Mouse (Mus musculus) macrophage (primary cell): ENCODE results near the gene Pih1d1. TPM values are rescaled to one million over a fixed set of nuclear protein-coding genes. Genes with fewer than 3 reads are reported as not detected.

Source experiments
- H3K27ac ChIP-seq: fragments of 350-480 bp; formaldehyde crosslinking; 2 replicates; pipeline ENCODE4 v1.9.0; 2021
- H3K36me3 ChIP-seq: fragments of 350-480 bp; formaldehyde crosslinking; 2 replicates; pipeline ENCODE4 v1.9.0; 2021; ENCODE audit errors: inconsistent target
- H3K4me3 ChIP-seq: fragments of 350-480 bp; formaldehyde crosslinking; 2 replicates; pipeline ENCODE4 v1.9.0; 2021; ENCODE audit errors: inconsistent target
- H3K79me2 ChIP-seq: fragments of 350-480 bp; formaldehyde crosslinking; 2 replicates; pipeline ENCODE4 v1.9.0; 2021; ENCODE audit errors: inconsistent target
- whole genome bisulfite sequencing: methylation state at CpG from one replicate; pipeline ENCODE4 v1.1.7; 2026; ENCODE audit warnings: inconsistent platforms; ENCODE audit not compliant: missing documents; 5-methylcytosine and 5-hydroxymethylcytosine counted together
- polyA plus RNA-seq: library from polyadenylated mRNA; stranded (reverse); fragments of 250-400 nt; gene quantifications from 3 replicates; pipeline ENCODE4 v1.2.4, GENCODE M21; 2018; ENCODE audit warnings: inconsistent platforms

Pih1d1 gene
- polyA plus RNA-seq, 1 experiment from 2014 or later: 75.8 TPM

DNA sequence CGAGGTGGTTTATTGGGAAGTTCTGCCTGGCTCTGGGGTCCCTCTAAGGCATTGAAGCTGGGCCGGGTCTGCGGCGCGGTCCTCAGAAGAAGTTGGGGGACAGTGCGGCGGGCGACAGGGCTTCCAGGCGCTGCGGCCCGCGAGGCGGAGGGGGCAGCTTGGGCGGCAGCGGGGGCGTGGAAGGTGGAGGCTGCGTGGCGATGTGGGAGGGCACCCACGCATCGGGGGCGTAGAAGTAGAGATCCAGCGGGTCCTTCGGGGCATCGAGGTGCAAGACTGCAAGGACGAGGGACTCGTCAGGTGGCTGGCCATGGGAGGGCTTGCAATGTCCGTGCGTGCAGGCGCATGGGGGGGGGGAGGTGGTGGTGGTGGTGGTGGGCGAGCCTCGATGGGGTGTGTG, 22.3 kb downstream of the Pih1d1 start:
- WGBS: 5% methylated on average over 30 of the region's 31 CpGs

DNA sequence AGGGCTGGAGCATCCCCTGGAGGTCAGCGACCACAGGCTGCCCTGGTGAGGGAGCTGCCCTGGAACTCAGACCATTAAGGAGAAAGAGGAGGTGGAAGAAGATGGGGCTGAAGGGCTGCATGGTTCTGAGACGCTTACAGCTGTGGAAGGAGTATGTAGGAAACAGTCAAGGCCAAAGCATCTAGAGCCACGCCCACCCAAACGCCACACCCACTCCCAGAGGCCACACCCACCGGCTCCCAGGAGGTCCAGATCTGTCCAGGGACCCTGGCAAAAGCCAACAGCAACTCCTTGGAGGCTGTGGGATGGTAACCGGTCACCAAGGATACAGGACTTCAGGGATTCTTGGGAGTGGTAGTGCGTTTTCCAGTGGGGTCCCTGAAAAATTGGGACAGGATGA, 24.4 kb downstream of the Pih1d1 start:
- Histone ChIP-seq H3K27ac (no peak overlapping the region), H3K4me3 (no peak overlapping the region)
- 26% methylated on average over 7 of the region's 7 CpGs for WGBS

More for the DNA sequence above, 22.3 kb downstream of the Pih1d1 start:
- no peak overlapping the region for H3K27ac ChIP-seq
- no peaks in the 10 kb centered on the region for H3K36me3 ChIP-seq
- no peaks in the 10 kb centered on the region for H3K79me2 ChIP-seq
- no peak overlapping the region for H3K4me3 ChIP-seq

DNA sequence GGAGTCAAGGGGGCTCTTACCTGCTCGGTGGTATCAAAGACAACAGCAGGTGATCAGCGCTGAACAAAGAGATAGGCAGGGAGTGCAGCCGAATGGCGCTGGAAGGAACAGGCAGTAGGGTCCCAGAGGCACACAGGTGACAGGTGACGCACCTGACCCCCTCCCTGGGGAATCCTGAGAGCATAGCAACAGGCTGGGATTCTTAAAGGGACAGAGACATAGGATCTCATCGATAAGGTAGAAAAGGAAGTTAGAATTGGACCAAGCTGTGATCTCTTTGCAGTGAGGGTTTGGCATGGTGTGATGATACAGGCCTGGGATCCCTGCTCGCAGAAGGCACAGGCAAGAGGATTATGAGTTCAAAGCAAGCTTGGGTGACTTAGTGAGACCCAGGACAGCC, 25.4 kb downstream of the Pih1d1 start, which contains the start of gene Gfy:
Gene Gfy, minus strand, starts transcription at position 101 of the 400 bp plus-strand sequence.
- 44% methylated on average over 7 of the region's 7 CpGs for WGBS
- Histone ChIP-seq H3K27ac (no peak within 1 kb of the TSS), H3K36me3 (no peaks in the 10 kb centered on the region), H3K4me3 (no peak within 1 kb of the TSS), H3K79me2 (no peaks in the 10 kb centered on the region)

More for the DNA sequence above, 24.4 kb downstream of the Pih1d1 start:
- Histone ChIP-seq H3K36me3 (no peaks in the 10 kb centered on the region), H3K79me2 (no peaks in the 10 kb centered on the region)

DNA sequence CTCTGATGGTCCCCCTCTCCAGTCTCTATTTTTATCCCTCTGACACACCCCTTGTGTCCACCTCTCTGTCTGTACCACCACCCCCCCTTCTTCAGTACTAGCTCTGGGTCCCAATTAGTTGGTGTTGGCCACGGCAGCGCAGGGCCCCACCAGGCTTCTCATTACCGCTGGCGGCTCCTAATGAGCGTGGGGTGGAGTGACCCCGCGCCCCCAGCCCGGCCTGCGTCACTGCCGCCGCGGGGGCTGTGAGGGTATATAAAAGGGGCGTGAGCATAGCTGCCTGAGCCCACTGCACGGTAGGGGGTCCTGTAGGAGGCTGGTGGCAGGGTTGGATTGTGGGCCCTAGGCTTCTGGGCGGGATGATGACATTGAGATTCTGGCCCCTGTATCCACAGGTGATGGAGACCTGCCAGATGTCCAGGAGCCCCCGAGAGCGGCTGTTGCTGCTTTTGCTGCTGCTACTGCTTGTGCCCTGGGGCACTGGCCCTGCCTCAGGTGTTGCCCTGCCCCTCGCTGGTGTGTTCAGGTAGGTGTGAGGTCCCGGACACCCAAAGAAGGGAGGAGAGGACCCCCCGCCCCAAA, 26.9 kb downstream of the Pih1d1 start, which contains the start of gene Pth2:
Gene Pth2, plus strand, starts transcription at position 100 of the 582 bp plus-strand sequence.
- H3K27ac ChIP-seq: no peak within 1 kb of the TSS
- no peaks in the 10 kb centered on the region for H3K36me3 ChIP-seq
- WGBS: 46% methylated on average over 18 of the region's 20 CpGs
- H3K4me3 ChIP-seq: no peak within 1 kb of the TSS
- H3K79me2 ChIP-seq: no peaks in the 10 kb centered on the region

DNA sequence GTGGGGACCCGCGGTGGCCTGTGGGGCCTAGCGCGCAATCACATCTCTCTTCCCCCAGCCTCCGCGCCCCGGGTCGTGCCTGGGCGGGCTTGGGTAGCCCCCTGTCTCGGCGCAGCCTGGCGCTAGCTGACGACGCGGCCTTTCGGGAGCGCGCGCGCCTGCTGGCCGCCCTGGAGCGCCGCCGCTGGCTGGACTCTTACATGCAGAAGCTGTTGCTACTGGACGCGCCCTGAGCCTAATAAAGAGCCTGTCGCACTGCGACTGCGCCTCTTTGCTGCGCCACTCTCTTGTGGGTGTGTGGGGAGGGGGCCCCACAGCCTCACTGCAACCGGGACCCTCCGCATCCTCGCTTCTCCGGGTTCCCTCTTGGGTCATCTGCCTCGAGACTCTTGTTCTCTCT, 27.4 kb downstream of the Pih1d1 start:
- WGBS: 6% methylated on average over 20 of the region's 35 CpGs
- no peak overlapping the region for H3K4me3 ChIP-seq

DNA sequence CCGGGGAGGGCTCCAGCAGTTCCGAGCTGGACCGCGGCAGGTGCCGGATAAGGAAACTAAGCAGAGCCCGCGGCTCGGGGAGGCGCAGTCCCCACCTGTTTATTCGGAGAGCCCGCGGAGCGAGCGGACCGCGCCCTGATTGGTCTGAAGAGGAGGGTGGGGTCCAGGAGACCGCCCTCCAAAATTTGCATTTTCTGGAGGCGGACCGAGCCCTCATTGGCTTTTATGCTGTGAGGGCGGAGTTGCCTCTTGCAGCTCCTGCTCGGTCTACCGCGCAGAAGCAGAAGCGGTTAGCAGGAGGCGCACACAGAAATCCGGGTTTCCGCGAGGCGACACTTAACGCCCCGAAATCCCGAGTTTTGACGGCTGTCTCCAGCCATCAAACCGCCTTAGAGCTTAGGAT, 28.1 kb downstream of the Pih1d1 start:
- no peak overlapping the region for H3K4me3 ChIP-seq
- WGBS: 0% methylated on average over 34 of the region's 34 CpGs

More for the DNA sequence above, 27.4 kb downstream of the Pih1d1 start:
- Histone ChIP-seq H3K79me2 (no peaks in the 10 kb centered on the region), H3K36me3 (no peaks in the 10 kb centered on the region), H3K27ac (no peak overlapping the region)

DNA sequence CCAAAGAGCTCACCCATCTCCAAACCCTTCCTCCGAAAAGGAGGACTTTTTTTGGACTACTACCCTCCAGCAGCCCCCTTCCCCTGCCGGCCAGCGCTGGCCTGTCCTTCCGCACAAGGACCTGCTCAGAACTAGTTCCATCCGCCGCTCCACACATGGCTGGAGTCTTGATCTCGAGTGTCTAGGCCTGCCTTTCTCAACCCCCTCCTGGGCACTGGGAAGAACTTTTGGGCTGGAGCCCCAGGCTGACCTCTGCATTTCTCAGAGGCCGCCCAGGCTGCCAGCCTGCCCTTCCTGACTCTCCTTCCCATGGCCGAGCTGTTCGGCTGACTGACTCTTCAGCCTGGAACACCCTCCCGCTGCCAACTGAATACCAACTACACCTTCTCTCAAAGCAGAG, 28.5 kb downstream of the Pih1d1 start:
- Histone ChIP-seq H3K27ac (no peak overlapping the region), H3K4me3 (no peak overlapping the region), H3K79me2 (no peaks in the 10 kb centered on the region), H3K36me3 (no peaks in the 10 kb centered on the region)
- 26% methylated on average over 11 of the region's 11 CpGs for WGBS

More for the DNA sequence above, 28.1 kb downstream of the Pih1d1 start:
- H3K79me2 ChIP-seq: no peaks in the 10 kb centered on the region
- H3K36me3 ChIP-seq: no peaks in the 10 kb centered on the region
- no peak overlapping the region for H3K27ac ChIP-seq

DNA sequence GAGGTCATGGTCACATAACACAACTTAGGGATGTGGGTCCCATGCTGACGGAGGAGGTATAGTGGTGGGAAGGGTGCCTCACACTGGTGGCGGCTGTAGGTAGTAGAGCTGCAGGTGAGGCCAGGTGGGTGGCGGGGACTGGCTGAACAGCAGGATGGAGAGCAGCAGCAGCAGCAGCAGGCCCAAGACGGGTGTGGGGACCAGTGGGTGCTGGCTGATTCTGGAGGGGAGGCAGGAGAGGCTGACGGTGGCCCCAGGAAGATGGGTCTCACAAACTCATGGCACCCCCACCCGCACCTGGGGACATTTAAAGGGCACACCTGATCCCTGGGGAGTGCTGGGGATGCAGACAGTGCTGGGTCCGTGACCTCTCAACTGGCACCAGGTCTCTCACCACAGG, 29.6 kb downstream of the Pih1d1 start:
- Histone ChIP-seq H3K79me2 (no peaks in the 10 kb centered on the region), H3K4me3 (no peak overlapping the region), H3K36me3 (no peaks in the 10 kb centered on the region), H3K27ac (no peak overlapping the region)
- WGBS: 88% methylated on average over 7 of the region's 7 CpGs

DNA sequence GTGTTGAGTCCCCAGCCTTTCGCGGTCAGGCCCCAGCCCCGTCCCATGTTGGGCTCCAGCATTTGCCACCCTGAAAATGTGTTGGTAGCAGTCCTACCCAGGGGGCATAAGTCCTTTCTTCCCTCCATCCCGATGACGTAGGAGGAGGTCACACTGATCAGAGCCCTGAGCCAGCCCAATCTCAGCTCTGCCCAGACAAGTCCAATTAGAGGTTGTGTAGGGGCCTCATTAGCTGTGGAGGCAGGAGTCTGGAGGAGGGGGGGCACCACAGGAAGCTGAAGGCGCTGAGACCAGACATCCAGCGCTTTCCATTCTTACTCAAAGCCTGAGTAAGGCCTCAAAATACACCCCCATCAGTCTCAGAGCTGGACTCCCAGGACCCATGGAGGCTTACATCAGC, 31.8 kb downstream of the Pih1d1 start:
- WGBS: 83% methylated on average over 7 of the region's 7 CpGs
- Histone ChIP-seq H3K79me2 (no peaks in the 10 kb centered on the region), H3K36me3 (no peaks in the 10 kb centered on the region), H3K27ac (no peak overlapping the region), H3K4me3 (no peak overlapping the region)

DNA sequence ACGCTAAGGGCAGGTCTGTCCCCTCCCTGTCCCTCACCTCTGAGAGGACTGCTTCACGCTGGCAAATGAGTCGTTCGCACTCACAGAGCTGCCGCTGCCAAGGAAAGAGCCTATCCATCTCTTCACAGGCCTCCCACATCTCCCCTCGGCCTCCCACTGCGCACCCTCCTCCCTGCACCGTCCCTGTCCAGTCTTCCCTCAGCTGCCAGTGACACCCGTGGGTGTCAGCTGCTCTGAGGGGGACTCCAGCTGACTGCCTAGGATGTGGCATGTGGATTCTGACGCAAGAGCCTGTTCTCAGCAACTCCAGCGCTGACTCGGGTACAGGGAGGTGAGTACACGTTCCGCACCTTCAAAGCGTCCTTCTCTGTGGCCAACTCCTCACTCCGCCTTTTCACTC, 35.5 kb downstream of the Pih1d1 start:
- Histone ChIP-seq H3K36me3 (no peaks in the 10 kb centered on the region), H3K79me2 (no peaks in the 10 kb centered on the region), H3K27ac (no peak overlapping the region), H3K4me3 (no peak overlapping the region)
- 65% methylated on average over 16 of the region's 16 CpGs for WGBS

DNA sequence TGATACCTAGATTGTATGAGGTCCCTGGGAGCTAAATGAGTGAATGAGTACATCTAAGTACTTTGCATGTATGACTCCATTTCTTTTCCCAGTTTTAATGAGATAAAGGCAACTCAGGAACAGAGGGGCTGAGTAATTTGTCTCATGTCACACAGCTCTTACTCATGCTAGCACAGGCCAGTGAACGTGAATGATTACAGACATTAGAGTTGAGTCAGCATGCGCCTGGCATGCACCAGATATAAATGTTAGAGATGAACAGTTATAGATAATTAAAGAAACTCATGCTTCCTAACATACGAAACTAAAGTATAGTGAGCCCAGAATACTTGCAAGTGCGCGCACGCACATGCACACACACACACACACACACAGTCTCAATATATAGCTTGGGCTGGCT, 36.1 kb downstream of the Pih1d1 start:
- Histone ChIP-seq H3K4me3 (no peak overlapping the region), H3K27ac (no peak overlapping the region), H3K36me3 (no peaks in the 10 kb centered on the region), H3K79me2 (no peaks in the 10 kb centered on the region)
- WGBS: 82% methylated on average over 6 of the region's 6 CpGs

DNA sequence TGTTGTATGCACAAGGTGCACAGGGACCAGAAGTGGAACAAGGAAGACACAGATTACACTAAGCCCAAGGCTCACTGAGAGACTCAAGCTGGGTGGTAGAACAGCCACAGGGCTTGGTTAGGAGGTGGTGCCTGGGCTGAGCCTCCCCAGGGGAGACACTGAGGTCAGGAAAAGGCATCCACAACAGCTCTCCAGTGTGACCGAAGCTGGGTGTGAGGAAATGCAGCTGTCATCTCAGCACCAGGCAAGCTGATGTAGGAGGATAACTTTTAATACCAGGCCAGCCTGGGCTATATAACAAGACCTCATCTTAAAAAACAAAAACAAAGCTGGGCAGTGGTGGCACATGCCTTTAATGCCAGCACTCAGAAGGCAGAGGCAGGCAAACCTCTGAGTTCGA, 37.1 kb downstream of the Pih1d1 start:
- Histone ChIP-seq H3K4me3 (no peak overlapping the region), H3K27ac (no peak overlapping the region), H3K79me2 (no peaks in the 10 kb centered on the region), H3K36me3 (no peaks in the 10 kb centered on the region)
- WGBS: 75% methylated on average over 2 of the region's 2 CpGs

DNA sequence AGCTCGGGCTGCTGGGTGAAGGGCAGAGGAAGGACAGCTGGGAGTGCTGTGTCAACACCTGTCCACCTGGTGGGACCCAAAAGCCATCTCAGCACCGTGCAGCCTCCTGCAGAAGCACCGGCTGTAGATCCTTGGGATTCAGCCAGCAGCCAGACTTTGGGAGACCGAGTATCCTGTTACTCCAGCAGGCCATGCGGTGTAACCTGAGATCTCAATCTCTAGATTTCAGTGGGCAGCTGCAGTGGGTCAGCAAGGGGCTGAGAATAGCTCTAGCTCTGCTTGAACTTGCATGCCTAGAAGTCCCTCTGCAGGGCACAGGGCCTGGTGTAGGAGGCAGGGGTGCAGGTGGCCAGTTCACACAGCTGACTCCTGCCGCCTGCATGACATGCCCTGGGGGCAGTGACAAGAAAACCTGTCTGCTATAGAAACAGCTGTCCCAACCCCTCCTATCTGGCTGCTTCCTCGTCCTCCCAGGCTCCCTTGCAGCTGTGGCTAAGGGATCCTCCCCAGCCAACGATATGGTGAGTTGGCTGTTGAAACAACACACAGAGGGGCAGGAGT, 37.8 kb downstream of the Pih1d1 start:
- WGBS: 64% methylated on average over 6 of the region's 8 CpGs
- Histone ChIP-seq H3K27ac (no peak overlapping the region), H3K36me3 (no peaks in the 10 kb centered on the region), H3K4me3 (no peak overlapping the region), H3K79me2 (no peaks in the 10 kb centered on the region)

DNA sequence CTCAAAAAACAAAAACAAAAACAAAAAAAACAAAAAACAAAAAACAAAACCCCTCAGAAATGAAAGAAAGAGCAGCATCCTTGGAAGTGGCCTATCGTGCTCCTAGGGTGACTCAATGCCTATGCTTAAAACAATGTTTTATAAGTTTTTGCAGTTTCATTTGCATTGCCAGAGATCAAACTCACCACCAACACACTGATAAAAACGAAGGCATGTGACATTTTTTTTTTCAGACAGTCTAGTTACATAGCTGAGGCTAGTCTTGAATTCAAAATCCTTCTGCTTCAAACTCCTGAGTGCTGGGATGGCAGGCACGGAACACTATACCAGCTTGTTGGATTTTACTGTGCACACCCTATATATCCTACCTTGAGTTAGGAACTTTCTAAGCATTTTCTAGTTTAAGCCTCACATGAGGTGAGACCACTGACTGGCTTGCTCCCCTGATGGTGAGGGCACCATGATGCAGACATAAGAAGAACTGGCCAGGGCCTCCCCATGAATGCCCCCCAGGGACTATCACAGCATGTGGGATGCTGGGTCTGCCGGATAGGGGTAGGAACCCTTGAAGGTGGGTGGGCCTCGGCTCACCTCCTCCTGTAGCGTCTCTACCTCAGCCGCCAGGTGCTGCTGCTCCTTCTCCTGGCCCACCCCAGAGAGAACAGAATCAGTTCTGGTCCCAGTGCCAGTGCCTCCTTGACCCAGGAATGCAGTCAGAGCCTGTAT, 38.6 kb downstream of the Pih1d1 start:
- Histone ChIP-seq H3K36me3 (no peaks in the 10 kb centered on the region), H3K79me2 (no peaks in the 10 kb centered on the region), H3K4me3 (no peak overlapping the region), H3K27ac (no peak overlapping the region)
- 88% methylated on average over 7 of the region's 7 CpGs for WGBS

DNA sequence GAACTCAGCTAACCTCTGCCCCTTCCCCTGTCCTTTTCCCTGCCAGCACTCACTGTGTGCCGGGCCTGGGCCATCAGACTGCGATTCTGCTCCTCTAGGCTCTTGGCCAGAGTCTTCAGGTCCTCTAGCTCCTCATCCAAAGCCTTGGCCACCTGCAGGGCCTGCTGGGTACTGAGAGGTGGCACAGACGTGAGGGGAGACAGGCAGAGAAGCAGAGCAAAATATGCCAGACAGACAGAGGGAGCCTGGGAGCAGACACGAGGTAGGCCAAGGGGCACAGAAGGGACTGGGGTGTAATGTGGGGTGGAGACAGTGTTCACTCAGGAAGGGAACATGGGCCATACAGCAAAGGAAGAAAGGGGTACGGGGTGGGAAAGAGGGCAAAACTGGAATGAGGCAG, 39.3 kb downstream of the Pih1d1 start:
- Histone ChIP-seq H3K36me3 (no peaks in the 10 kb centered on the region), H3K79me2 (no peaks in the 10 kb centered on the region), H3K4me3 (no peak overlapping the region), H3K27ac (no peak overlapping the region)
- 76% methylated on average over 5 of the region's 5 CpGs for WGBS
